Mouse (Mus musculus) effector memory CD4-positive, alpha-beta T cell, adult 7 months (primary cell): ENCODE data around the gene Tex21. TPM values are rescaled to one million over a fixed set of nuclear protein-coding genes. Genes with fewer than 3 reads are reported as not detected.

Experiments used
- polyA plus RNA-seq: library from polyadenylated mRNA; unstranded; fragments of 100-300 nt; shearing (Covaris generic); gene quantifications from one replicate; pipeline ENCODE4 v1.2.1, GENCODE M21; 2017

The Tex21 gene
- polyA plus RNA-seq: not detected

GRCm38 (mm10) chr12:76246646-76247045, at the start of gene Tex21:
TSS of gene Tex21 (minus strand) at chr12:76246746.

GRCm38 (mm10) chr12:76254725-76255498, 8.4 kb upstream of the Tex21 start, which contains the start of gene Mthfd1:
TSS of gene Mthfd1 (plus strand) at chr12:76255298.

GRCm38 (mm10) chr12:76177000-76177863, 69.3 kb downstream of the Tex21 start, which contains the start of gene Esr2:
TSS of gene Esr2 (minus strand) at chr12:76177259.

Other genes with a start within 250 kb of the Tex21 start
- 0.16 TPM for gene Esr2, start 69.5 kb downstream of the Tex21 start, polyA plus RNA-seq
- 36.4 TPM for gene Mthfd1, start 8.6 kb upstream of the Tex21 start, polyA plus RNA-seq
- 1.3 TPM for gene Akap5, start 78.1 kb upstream of the Tex21 start, polyA plus RNA-seq
- 188 TPM for gene Zbtb25, start 122.9 kb upstream of the Tex21 start, polyA plus RNA-seq
- 37.1 TPM for gene Zbtb1, start 123.5 kb upstream of the Tex21 start, polyA plus RNA-seq
- 9.6 TPM for gene Hspa2, start 157.4 kb upstream of the Tex21 start, polyA plus RNA-seq
- gene Ppp1r36, start 170.8 kb upstream of the Tex21 start, polyA plus RNA-seq: not detected